Mouse (Mus musculus): ENCODE measurements around the gene Vmn2r28. TPM values are rescaled to one million over a fixed set of nuclear protein-coding genes. Genes with fewer than 3 reads are reported as not detected.
"Not testable (repeated sequence)": the region's sequence is repeated elsewhere in the genome, so short reads cannot be mapped to it uniquely, and the experiment has no call there.

The Vmn2r28 gene
- polyA plus RNA-seq (2014; fragmentation: Nextera tagmentation; extraction: Ambion mirVana), result not detected in 2 replicates

DNA sequence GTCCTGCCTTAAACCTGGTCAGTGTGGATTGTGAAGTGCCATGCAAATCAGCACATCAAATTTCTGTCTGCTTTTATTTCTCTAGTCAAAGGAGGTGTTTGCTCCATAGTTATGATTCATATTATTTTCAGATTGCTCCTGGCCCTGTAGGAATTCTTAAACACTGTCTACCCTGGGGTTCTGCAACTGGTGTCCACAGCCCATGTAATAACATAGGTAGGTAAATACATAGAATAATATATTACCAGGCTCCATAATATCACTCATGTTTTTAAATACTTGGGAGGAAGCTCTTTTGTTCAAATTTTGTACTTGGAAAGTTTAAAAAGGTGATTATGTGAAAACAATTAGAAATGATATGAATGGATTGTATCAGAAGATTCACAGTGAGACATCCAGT lies at the start of gene Vmn2r28:
TSS of gene Vmn2r28 (minus strand) at position 101 of the 400 bp plus-strand sequence.
- ATAC-seq (ENCODE audit: low FRiP score, low TSS enrichment); H3K27ac ChIP-seq (ENCODE audit: low read depth, low read length); H3K36me3 ChIP-seq (ENCODE audit: control insufficient read depth, insufficient read depth, low read length); H3K4me2 ChIP-seq (replicated peaks; ENCODE audit: low read depth, low read length); H3K4me1 ChIP-seq (ENCODE audit: control insufficient read depth, insufficient read depth, low read length); H3K27me3 ChIP-seq (ENCODE audit: control insufficient read depth, insufficient read depth, low read length); H3K9me3 ChIP-seq (ENCODE audit: control insufficient read depth, low read length); H3K4me3 ChIP-seq (ENCODE audit: low read length); H3K9ac ChIP-seq (ENCODE audit: low read depth, low read length): not testable (repeated sequence)

DNA sequence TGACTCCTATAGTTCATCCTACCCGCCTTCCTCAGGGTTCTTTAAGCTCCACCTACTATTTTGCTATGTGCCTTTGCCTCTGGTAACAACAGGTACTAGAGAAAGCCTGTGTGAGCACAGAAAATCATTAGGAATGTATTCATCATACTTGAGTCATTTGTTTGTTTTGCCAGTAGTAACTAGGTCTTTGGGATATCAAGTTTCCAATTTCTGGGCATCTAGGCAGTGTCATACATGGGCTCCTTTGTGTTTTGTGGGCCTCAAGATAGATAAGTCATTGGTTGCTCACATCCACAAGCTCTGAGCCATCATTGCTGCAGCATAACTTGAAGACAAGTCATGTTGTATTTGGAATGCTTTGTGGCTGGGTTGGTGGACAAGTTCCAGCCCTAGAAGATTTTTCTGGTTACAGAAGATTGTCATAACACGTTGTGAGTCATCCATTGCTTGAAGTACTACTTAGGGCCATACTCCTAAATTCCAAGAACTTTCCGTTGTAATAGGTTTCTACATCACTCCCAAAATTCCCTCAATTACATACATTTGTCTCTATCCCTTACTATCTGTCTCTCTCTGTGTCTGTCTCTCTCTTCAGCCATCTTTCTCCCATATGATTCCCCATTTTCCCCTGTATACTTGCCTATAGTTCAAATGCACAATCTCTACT lies 47.1 kb upstream of the Vmn2r28 start:
- not testable (repeated sequence) for H3K9ac ChIP-seq (ENCODE audit: low read depth, low read length); H3K27ac ChIP-seq (ENCODE audit: low read depth, low read length); ATAC-seq (ENCODE audit: low FRiP score, low TSS enrichment); H3K36me3 ChIP-seq (ENCODE audit: control insufficient read depth, insufficient read depth, low read length); H3K4me2 ChIP-seq (replicated peaks; ENCODE audit: low read depth, low read length); H3K4me3 ChIP-seq (ENCODE audit: low read length); H3K27me3 ChIP-seq (ENCODE audit: control insufficient read depth, insufficient read depth, low read length); H3K9me3 ChIP-seq (ENCODE audit: control insufficient read depth, low read length); H3K4me1 ChIP-seq (ENCODE audit: control insufficient read depth, insufficient read depth, low read length)
- 56% methylated on average over 3 of the region's 3 CpGs for WGBS

DNA sequence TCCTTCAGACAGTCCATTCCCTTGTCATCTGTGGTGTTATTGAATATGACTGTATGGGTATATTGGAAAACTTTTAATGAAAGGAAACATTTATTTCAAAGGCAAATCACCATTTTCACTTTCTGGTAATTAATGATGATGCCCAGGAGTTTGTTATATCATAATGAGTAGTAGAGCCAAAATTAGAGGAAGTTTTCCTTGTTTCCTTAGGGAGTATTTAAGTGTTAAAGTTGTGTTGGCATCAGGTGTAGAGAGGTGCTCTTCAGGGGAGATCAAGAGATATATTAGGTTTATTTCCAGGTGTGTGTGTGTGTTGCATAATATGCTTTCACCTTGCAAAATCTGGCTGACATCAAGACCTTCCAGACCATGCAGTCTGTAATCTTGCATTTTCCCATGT lies 37.1 kb downstream of the Vmn2r28 start, which contains the start of gene Vmn1r59:
TSS of gene Vmn1r59 (minus strand) at position 101 of the 400 bp plus-strand sequence.
- Histone ChIP-seq H3K36me3 (ENCODE audit: control insufficient read depth, insufficient read depth, low read length) (no peaks in the 10 kb centered on the region), H3K4me3 (ENCODE audit: low read length) (no peak within 1 kb of the TSS), H3K4me2 (replicated peaks; ENCODE audit: low read depth, low read length) (no peak within 1 kb of the TSS), H3K27me3 (ENCODE audit: control insufficient read depth, insufficient read depth, low read length) (no peaks in the 10 kb centered on the region), H3K9me3 (ENCODE audit: control insufficient read depth, low read length) (peaks cover 17% of the 10 kb centered on the region), H3K27ac (ENCODE audit: low read depth, low read length) (no peak within 1 kb of the TSS), H3K9ac (ENCODE audit: low read depth, low read length) (no peak within 1 kb of the TSS), H3K4me1 (ENCODE audit: control insufficient read depth, insufficient read depth, low read length) (no peaks in the 10 kb centered on the region)
- ATAC-seq (ENCODE audit: low FRiP score, low TSS enrichment), result no peak

DNA sequence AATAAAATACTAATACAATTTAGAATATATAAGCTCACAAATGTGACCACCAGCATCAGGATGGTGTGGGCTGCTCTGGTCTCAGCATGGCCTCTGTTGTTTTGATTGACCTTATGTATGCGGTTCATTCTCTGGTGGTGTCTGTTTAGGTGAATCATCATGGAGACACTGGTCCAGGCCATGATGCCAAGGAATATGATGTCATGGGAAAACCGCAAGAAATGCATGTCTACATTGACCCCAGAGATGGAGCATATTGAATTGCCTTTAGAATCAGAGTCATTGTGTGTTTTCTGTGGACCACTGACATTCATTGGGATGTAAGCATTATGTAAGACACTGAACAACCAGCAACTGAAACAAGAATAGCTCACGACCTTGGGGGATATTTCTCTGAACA lies 39.7 kb downstream of the Vmn2r28 start:
- 66% methylated on average over 3 of the region's 3 CpGs for WGBS
- H3K27me3 ChIP-seq (ENCODE audit: control insufficient read depth, insufficient read depth, low read length); H3K4me2 ChIP-seq (replicated peaks; ENCODE audit: low read depth, low read length); ATAC-seq (ENCODE audit: low FRiP score, low TSS enrichment); H3K4me1 ChIP-seq (ENCODE audit: control insufficient read depth, insufficient read depth, low read length); H3K36me3 ChIP-seq (ENCODE audit: control insufficient read depth, insufficient read depth, low read length); H3K27ac ChIP-seq (ENCODE audit: low read depth, low read length); H3K9ac ChIP-seq (ENCODE audit: low read depth, low read length); H3K4me3 ChIP-seq (ENCODE audit: low read length): not testable (repeated sequence)
- peaks cover 16% of the 10 kb centered on the region for H3K9me3 ChIP-seq (ENCODE audit: control insufficient read depth, low read length)

DNA sequence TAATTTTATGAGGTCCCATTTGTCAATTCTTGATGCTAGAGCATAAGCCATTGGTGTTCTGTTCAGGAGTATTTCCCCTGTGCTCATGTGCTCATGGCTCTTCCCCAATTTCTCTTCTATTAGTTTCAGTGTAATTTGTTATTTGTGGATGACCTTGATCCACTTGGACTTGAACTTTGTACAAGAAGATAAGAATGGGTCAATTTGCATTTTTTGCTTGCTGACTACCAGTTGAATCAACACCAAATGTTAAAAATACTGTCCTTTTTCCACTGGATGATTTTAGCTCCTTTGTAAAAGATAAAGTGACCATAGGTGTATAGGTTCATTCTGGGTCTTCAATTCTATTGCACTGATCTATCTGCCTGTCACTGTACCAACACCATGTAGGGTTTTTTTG lies 45.1 kb downstream of the Vmn2r28 start:
- H3K9ac ChIP-seq (ENCODE audit: low read depth, low read length), result no peak overlapping the region
- no peak for ATAC-seq (ENCODE audit: low FRiP score, low TSS enrichment)
- H3K4me1 ChIP-seq (ENCODE audit: control insufficient read depth, insufficient read depth, low read length), result no peaks in the 10 kb centered on the region
- H3K27me3 ChIP-seq (ENCODE audit: control insufficient read depth, insufficient read depth, low read length), result no peaks in the 10 kb centered on the region
- H3K36me3 ChIP-seq (ENCODE audit: control insufficient read depth, insufficient read depth, low read length), result no peaks in the 10 kb centered on the region
- no peak overlapping the region for H3K4me2 ChIP-seq (replicated peaks; ENCODE audit: low read depth, low read length)
- H3K27ac ChIP-seq (ENCODE audit: low read depth, low read length), result no peak overlapping the region
- no peak overlapping the region for H3K4me3 ChIP-seq (ENCODE audit: low read length)
- peaks cover 3% of the 10 kb centered on the region; the same call in 1 of the 2 replicates for H3K9me3 ChIP-seq (ENCODE audit: control insufficient read depth, low read length)

Other genes with a start within 250 kb of the Vmn2r28 start
- not detected in 2 replicates for gene Gm5065, start 143.4 kb downstream of the Vmn2r28 start, polyA plus RNA-seq (2014; fragmentation: Nextera tagmentation; extraction: Ambion mirVana)
- not detected in 2 replicates for gene Nlrp2, start 142.9 kb downstream of the Vmn2r28 start, polyA plus RNA-seq (2014; fragmentation: Nextera tagmentation; extraction: Ambion mirVana)
- gene Vmn1r58, start 80.6 kb downstream of the Vmn2r28 start, polyA plus RNA-seq (2014; fragmentation: Nextera tagmentation; extraction: Ambion mirVana), result not detected in 2 replicates
- gene Vmn1r59, start 37.2 kb downstream of the Vmn2r28 start, polyA plus RNA-seq (2014; fragmentation: Nextera tagmentation; extraction: Ambion mirVana), result not detected in 2 replicates
- not detected in 2 replicates for gene Vmn1r60, start 53.4 kb upstream of the Vmn2r28 start, polyA plus RNA-seq (2014; fragmentation: Nextera tagmentation; extraction: Ambion mirVana)
- gene Vmn1r61, start 119.3 kb upstream of the Vmn2r28 start, polyA plus RNA-seq (2014; fragmentation: Nextera tagmentation; extraction: Ambion mirVana), result not detected in 2 replicates
- gene Vmn1r62, start 179.7 kb upstream of the Vmn2r28 start, polyA plus RNA-seq (2014; fragmentation: Nextera tagmentation; extraction: Ambion mirVana), result not detected in 2 replicates